Mouse (Mus musculus): ENCODE data around the gene Agl.
"Not testable (repeated sequence)": the region's sequence is repeated elsewhere in the genome, so short reads cannot be mapped to it uniquely, and the experiment has no call there.

Gene Agl

DNA sequence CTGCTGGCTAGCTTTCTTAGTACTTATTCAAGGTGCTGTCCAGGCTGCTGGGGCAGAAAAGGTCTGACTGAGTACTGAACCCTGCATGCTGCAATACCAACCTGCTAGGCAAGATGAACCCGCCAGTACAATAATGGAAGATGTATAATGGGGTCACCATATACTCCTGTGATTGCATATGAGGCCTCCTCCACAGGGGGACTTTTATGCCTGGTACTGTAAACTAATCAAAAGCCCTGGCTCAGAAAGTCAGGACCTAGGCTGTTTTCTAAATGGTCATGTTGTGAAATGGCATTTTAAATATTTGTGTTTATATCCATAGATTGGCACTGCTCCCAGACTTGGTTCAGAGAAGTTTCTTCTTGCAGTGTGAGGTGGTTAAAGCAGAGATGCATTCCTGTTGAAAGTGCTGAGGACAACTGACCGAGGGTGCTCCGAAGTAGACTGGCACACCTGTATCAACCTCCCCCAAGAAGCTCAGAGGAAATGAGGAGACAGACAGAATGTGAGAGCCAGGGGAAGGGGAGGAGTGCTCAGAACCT, 8.8 kb upstream of the Agl start:
- no peak for DNase-seq (ENCODE audit: low read depth, low spot score)

DNA sequence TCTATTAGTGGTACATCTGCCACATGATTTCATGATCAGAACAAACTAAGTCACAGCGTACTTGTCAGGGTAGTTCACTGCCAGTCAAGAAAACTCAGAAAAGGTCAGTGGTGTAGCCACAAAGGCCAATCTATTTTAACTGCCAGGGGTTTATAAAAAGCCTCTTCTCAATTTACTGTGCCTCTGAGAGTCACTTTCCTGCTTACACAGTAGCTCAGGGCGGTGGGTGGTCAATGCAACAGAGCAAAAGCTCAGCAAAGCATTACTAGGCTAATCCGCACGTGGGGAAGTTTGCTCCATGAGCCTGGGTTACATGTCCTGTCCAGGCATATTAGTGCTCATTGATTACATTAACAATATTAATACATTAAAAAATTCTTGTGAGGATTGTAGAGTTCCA, 8.0 kb upstream of the Agl start:
- DNase-seq (ENCODE audit: low read depth, low spot score): peak; percentile 83

DNA sequence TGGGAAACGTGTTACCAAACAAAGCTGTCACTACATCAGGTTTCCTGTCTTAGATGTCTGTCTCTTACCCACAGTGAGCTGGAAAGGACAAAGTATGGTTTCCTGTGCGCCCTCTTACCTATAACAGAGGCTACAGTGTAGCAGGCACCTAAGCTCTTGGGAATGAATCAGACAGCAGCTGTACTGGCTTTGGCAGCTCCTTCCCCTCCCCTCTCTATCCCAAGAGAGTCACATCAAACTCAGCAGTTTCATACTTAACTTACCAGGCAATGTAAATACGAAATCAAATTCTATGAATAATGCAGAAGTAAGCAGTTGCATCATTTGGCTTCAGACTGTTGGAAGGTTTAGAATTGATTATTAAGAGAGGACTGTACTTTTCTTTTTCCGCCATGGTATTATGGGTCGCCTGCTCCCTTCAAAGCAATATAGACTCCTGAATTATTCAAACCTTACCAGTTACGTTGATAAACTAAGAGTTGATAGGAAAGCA, 7.4 kb upstream of the Agl start:
- no peak for DNase-seq (ENCODE audit: low read depth, low spot score)

DNA sequence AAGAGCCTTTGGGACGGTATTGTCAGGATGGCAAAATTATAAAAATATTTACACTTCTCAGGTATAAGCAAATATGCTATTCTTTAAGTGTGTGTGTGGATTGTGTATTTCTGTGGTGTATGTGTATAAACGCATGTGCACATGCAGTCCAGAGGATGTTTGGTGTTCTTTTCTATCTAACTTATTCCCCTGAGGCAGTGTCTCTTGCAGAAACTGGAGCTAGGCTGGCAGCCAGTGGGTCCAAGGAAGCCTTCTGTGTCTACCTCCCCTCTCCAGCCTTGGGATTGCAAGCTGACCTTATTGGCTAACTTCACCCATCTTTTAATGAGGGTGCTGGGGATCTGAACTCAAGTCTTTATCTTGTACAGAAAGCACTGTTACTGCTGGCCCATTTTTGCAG, 5.0 kb upstream of the Agl start:
- no peak for DNase-seq (ENCODE audit: low read depth, low spot score)

DNA sequence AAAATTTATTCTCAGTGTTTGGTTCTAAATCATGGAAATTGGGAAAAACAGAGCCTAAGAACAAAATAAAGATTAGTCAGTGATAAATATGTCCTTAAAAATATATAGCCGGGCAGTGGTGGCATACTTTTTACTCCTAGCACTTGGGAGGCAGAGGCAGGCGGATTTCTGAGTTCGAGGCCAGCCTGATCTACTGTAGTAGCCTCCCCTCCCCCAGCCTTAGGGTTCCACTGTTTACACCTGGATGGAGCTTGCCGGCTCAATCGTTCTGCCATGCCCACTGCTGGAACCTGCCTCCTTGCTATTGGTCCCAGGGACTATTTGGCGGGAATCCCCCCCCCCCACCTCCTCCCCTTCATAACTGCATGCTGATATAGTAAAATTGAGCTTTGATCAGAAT, 2.4 kb upstream of the Agl start:
- not testable (repeated sequence) for DNase-seq (ENCODE audit: low read depth, low spot score)

DNA sequence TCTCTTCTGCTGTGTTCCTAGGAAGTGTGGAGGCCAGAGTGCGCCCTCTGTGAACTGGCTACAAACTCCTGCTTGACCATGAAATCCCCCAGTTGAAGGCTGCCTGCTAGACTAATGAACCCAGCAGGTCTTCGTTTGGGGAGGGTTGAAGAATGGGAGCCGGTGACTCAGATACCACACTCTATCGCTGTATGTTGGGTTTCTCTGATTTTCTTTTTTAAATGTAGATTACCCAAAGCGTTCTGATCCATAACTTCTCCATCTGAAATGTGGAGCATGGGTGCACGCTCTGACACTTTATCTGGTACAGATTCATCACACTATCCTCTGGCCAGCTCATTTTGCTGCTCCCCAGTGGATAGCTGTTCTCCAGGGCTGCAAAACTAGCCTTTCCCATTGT, 1.3 kb upstream of the Agl start:
- DNase-seq (ENCODE audit: low read depth, low spot score): no peak

DNA sequence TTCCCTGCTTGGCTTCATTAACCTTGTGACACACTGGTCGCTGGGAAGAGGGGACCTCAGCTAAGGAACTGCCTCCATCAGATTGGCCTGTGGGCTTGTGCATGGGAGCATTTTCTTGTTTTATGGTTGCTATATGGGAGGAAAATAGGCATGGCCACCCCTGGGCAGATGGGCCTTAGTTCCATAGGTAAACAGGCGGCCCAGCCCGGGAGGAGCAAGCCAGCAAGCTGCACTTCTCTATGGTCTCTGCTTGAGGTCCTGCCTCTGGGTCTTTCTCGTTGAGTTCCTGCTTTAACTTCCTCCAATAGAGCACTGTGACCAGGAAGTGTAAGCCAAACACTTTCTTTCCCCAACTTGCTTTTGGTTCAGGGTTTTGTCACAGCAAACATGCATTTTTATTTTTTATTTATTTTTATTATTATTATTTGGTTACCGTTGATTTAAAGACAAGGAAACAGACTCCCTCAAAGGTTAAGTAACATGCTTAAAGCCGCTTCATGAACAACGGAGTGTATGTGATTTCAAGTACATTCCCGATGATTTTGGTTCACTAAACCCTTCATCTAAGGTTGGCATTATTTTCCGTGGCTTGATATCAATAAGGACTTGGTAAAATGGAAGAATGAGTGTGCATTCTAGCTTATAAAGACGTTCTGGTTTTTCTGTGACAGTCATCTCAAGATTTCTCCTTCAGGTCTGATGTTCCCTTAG, 696 bp upstream of the Agl start:
- no peak for DNase-seq (ENCODE audit: low read depth, low spot score)

DNA sequence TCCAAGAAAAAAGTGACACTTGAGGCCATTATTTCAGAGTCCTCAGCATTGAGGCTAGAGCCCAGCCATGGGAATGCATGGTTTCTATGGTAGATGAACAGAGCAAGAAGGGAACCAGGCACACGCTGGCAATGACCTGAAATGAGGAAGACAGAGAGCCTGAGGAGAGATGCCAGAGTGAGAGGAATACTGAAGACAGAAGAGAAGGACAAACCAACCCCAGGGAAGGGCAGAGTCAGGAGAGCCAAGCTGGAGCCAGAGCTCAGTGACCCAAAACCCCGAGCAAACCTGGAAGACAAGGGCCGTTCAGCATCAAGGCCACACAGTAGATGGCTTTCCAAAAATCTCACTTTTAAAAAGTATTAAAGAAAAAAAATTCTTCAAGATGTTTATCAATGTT, 2.1 kb downstream of the Agl start:
- peak; percentile 48 for DNase-seq (ENCODE audit: low read depth, low spot score)

DNA sequence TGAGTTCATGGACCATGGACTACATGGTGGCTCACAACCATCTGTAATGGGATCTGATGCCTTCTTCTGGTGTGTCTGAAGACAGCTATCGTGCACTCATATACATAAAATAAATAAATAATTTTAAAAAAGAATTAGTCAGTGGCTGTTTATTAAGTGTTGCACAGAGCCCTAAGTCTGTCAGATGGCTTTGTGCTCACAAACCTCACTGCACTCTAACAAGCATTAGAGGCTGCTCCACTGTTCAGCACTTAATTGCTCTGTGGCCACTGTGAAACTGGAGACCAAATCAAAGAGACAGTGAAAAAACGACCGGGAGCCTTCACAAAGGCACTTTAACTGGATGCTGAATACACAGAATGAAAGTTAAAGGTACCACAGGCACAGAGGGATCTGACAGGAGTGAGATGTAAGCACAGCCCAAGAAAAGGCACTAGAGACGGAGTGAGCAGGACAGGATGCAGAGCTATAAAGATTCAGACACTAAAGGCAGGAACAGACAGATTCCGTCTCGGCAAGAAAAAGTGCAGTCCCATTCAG, 3.1 kb downstream of the Agl start:
- no peak for DNase-seq (ENCODE audit: low read depth, low spot score)

DNA sequence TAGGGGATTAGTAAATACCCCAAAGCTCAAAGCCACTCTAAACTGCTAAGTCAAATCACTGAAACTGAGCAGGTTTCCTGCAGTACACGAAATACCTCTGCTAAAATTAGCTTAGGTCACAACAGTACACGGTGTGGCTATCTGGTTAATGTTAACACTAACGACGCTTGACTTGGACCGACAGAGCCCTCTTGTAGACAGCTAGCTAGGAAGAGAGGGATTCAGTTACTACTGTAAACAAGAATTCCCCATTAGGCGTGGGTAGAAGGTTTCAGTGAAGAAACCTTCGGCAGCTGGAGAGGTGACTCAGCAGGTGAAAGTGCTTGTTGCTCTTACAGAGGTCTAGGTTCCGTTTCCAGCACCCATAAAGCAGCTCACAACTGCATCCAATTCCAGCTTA, 6.2 kb downstream of the Agl start:
- peak; percentile 80 for DNase-seq (ENCODE audit: low read depth, low spot score)

DNA sequence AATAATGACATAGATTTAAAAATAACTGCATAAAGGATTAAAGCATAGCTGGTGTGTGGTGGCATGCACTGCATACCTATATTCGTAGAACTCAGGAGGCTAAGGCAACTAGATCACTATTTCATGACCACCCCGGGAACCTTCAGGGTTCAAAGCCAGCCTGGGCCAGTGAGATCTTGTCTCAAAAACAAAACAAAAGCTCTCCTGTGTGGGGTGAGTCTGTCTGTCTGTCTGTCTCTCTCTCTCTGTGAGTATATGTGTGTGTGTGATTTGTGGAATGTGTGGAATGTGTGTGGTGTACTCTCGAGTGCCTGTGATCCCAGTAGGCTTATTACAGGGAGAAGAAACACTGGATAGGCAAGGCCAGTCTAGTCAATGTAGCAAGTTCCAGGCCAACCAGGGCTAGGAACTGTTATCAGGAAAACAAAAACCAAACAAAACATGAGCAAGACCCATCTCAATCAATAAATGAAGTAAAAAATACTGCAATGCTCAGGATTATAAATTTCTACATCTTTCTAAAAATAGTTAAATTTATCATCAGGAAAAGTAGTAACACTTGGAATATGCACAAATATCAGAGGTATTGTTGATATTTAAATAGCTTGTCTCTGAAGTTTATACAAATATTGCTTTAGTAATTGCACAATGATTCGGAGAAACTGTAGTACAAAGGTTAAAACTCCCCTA, 9.0 kb downstream of the Agl start:
- no peak for DNase-seq (ENCODE audit: low read depth, low spot score)

DNA sequence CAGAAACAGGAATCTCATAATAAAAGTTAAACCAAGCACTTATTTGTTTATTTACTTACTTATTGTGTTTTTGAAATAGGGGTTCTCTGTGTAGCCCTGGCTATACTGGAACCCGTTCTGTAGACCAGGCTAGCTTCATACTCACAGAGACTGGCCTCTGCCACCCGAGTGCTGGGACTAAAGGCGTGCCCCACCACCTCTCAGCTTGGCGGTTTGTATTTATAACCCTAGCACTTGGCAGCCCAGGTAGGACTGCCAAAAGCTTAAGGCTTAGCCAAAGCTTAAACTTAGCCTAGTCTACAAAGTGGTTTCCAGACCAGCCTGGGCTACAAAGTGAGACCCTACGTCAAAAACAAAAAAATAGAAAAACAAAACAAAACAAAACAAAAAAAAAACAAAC, 19.1 kb downstream of the Agl start:
- DNase-seq (ENCODE audit: low read depth, low spot score): no peak

DNA sequence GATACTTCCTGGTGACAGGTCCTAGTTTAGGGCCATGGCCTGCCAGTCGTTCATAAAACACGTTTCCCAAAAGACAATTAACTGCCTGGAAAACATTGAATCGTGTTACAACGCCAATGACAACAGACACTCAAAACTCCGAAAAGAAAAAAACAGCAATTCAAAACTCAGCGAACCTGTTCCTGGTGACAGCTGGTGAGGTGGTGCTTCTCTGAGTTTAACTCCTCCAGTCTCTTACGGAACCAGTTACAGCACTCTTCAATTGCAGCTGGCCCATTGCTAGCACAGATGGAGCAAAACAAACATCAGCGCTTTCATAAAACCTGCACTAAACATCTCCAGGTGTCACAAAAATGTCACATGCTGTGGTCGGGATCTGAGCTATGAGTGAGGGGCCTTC, 21.4 kb downstream of the Agl start:
- no peak for DNase-seq (ENCODE audit: low read depth, low spot score)

DNA sequence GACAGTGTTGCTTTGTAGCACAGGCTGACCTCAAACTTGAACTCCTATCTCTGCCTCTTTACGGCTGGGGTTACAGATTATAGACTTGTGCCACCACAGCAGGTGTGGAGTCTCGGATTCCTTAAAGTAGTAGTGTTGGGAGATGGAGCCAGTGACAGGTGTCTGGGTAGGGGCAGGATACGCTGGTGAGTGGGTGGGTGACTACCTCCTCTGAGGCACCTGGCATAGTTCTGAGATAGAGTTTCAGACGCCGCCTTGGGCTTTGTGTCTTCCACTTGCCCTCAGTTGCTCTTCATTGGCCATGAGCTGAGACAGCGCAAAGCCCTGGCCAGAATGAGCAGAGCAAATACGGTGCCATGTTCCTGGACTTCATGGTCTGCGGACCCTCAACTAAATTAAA, 22.1 kb downstream of the Agl start:
- peak; percentile 73 for DNase-seq (ENCODE audit: low read depth, low spot score)

DNA sequence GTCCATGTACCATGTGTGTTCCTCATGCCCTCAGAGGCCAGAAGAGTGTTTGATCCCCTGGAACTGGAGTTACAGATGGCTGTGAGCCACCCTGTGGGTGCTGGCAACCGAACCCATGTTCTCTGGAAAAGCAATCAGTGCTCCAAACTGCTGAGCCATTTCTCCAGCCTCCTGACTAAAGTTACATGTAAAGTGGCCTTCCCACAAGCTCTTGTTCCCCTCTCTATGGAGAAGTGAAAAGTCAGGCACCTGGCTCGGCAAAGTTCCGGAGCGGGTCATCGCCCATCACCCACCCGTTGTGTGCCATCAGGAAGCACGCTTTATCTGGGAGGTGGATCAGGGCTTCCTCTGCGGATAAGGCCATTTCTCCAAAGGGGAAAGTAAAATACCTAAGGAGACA, 23.2 kb downstream of the Agl start:
- DNase-seq (ENCODE audit: low read depth, low spot score): peak; percentile 68

DNA sequence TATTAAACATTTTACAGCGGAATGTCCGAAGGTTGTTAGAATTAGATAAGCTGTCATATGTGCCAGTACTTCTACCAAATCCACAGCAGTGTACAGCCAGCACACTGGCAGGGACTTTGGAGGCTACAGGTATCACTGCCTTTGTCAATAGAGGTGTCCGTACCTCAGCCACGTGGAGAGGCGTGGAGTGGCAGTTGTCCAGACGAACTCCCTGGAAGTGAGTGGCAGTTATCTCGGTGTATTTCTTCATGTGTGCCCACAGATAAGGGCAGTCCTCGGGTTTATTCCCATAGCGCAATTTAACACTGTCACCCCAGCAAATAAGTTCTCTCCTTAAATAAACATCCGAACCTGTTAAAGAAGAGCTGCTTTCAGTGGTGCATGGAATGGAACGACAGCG, 23.7 kb downstream of the Agl start:
- no peak for DNase-seq (ENCODE audit: low read depth, low spot score)

DNA sequence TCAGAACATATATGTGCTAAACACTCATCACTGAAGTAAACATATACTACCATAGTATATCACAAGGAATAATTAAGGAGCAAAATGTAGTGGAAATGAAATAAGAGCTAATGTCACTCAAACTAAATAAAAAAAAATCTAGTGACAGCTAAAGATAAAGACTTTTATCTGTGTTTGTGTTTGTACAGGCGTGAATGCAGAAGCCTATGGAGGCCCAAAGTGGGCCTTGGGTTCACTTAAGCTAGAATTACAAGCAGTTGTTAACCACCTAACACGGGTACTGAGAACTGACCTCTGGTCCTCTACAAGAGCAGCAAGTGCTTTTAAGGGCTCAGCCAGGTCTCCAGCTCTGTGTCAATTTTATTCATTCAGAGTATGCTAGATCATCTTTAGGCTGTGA, 31.0 kb downstream of the Agl start:
- no peak for DNase-seq (ENCODE audit: low read depth, low spot score)

DNA sequence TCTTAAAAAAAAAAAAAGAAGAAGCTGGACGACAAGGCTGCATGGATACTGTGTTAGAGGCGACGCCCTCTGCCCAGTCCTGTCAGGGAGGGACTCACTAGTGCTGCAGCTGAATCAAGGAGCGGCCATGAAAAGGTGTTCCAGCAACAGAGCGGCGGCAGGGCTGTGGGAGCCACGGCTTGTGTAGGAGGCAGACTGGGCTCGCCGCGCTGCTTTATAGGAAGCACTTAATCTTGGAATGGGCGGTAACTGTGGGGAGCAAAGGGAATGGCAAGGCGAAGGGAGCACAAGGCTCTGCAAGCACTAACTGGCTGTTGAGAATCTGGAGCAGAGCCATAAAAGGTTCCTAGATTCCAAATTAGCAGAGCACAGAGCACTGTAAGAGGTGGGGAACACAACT, 34.1 kb downstream of the Agl start:
- DNase-seq (ENCODE audit: low read depth, low spot score): no peak

DNA sequence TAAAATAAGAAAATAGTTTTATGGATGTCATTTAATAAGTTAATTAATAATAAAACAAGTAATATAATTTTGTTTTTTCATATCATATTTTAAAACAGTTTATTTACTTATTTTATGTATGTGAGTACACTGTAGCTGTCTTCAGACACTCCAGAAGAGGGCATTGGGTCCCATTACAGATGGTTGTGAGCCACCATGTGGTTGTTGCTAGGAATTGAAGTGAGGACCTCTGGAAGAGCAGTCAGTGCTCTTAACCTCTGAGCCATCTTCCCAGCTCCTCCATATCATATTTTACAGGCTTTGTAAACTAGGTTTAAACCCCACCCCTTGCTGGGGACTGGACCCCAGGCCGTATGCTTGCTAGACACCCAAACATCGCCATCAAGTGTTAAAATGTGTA, 36.4 kb downstream of the Agl start:
- no peak for DNase-seq (ENCODE audit: low read depth, low spot score)

DNA sequence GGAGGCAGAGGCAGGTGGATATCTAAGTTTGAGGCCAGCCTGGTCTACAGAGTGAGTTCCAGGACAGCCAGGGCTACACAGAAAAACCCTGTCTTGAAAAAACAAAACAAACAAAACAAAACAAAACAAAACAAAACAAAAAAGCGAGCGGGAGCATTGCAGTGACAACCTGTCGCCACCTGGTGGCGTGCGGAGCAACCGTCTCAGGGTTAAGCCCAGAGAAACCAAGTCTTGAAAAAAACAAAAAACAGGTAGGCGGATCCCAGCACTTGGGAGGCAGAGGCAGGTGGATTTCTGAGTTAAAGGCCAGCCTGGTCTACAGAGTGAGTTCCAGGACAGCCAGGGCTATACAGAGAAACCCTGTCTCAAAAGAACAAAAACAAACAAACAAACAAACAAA, 41.0 kb downstream of the Agl start:
- DNase-seq (ENCODE audit: low read depth, low spot score): not testable (repeated sequence)

DNA sequence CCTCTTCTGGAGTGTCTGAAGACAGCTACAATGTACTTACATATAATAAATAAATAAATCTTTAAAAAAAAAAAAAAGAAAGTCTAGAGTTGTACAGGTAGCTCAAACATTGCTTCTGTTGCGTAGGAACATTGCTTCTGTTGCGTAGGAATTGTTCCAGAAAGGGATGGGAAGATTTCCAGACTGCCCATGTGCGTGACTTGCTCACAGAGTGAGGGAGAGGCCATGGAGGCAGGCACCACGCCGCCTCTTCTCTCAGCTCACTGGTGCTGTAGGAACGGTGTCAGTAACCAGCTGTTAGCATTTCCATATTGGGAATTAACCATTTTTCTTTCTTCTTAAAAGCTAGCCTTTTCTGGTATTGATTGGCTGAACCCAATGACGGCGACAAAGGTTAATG, 55.1 kb downstream of the Agl start:
- no peak for DNase-seq (ENCODE audit: low read depth, low spot score)

DNA sequence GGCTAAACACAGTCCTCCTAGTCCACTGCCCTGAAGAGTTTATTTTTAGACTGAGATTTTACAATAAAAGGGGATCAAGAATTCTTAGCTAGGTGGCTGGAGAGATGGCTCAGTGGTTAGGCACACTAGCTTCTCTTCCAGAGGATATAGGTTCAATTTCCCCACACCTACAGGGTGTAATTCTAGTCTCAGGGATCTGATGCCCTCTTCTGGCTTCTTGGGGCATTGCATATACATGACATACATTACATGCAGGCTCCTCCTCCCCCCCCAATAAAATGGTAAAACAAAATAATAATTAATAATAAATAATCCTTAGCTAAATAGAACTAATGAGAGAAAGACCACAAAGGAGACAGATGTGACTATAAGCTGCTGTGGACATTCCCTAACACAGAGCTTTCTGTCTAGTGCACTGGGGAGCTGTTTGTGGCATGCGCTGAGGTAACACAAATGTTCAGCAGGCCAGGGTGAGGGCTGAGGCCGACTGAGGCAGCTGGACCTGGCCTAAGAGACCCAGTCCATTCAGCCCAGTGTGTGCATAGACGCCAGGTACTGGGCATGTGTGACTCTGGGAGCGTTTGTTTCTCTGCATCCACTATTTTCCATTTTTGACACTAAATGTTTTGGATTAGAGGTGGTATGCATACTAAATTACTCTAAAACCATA, 56.6 kb downstream of the Agl start:
- no peak for DNase-seq (ENCODE audit: low read depth, low spot score)

Measured in skeletal muscle tissue, adult 2 months (tissue).